Mouse (Mus musculus): ENCODE measurements at regions not wholly inside any gene's neighbourhood (a gene's known extent, or its start where the extent isn't known, plus 50 kb on each side); places are given as distances from the start of the nearest gene placed in this dataset.

DNA sequence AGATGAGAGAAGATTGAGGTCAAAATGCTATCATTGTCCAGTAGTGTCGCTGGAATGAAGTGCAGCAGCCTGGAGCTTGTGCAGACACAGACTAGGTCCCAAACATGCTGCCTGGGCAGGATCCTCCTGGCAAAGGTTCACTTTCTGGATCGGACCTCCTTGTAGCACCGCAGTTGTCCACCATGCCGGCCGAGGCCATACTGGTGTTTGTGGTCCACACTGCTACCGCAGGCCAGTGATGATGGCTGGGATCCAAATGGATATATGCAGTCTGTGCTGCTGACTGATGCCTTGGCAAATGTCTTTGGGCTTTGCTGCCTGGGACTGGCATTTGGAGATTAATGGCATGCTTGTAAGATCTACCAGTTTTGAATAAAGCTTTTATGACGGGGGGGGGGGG is 174.5 kb upstream of the Tas2r134 start:
- TF ChIP-seq POLR2A (IDR thresholded peaks at IDR 0.05; ENCODE audit: borderline replicate concordance, extremely low read depth, insufficient read depth, insufficient read length, poor library complexity, severe bottlenecking) (no peak), CTCF (IDR thresholded peaks at IDR 0.05; ENCODE audit: borderline replicate concordance, extremely low read depth, insufficient read depth, insufficient read length) (no peak)
